Mouse (Mus musculus) liver, adult 2 months (tissue): ENCODE results near the gene Prg2.

ENCODE experiments used
- CTCF ChIP-seq: fragments of 200-500 bp; IDR thresholded peaks from 2 replicates; pipeline ENCODE4 v1.5.1; 2011; ENCODE audit warnings: low read depth, low read length, control low read depth
- POLR2A ChIP-seq: fragments of 200-500 bp; IDR thresholded peaks from 2 replicates; pipeline ENCODE4 v1.6.1; 2011; ENCODE audit warnings: low read length, control low read depth; ENCODE audit not compliant: insufficient read depth; ENCODE audit errors: extremely low read depth

- TF ChIP-seq CTCF (no peak), POLR2A (no peak)
Measured at GRCm38 (mm10) chr2:84987930-84988329, 7.7 kb downstream of the Prg2 start, which contains the start of gene Prg3.
